Mouse (Mus musculus): ENCODE measurements around the gene 2700049A03Rik.

Gene 2700049A03Rik

DNA sequence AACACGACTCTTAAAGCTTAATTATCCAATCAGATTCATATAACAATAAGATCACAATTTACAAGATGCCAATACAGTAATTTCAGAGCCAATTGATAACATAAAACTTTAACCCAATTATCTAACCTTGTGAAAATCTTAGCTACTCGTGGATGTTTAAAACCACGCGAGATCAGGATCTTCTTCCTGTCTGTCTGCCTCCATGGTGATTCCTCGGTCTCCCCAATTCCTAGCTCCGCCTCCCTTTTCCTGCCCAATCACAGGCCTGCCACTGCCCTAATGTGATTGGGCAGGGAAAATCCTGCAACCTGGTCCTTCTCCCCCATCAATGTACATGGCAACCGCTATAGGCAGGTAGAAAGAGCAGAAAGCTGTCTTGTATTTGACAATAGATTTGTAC is 132.7 kb downstream of the 2700049A03Rik start:
- DNase-seq (ENCODE audit: low read depth, low spot score) = no peak

DNA sequence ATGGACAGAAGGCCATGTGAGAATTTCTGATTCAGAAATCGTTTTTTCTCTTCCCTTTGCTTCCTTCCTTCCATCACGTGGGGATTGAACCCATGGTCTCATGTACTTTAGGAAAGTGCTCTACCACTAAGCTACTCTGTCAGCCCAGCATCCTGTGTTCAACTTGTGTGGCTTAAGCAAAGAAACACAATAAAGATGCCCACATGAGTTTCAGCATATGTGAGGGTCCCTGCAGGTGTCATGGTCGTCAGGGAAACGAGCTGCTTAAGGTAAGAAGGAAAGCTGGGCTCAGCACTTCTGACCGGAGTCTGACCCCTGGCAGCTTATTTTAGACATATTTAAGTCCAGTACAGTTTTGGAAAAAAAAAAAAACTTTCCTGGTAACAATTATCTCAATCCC is 134.5 kb downstream of the 2700049A03Rik start:
- no peak for DNase-seq (ENCODE audit: low read depth, low spot score)

DNA sequence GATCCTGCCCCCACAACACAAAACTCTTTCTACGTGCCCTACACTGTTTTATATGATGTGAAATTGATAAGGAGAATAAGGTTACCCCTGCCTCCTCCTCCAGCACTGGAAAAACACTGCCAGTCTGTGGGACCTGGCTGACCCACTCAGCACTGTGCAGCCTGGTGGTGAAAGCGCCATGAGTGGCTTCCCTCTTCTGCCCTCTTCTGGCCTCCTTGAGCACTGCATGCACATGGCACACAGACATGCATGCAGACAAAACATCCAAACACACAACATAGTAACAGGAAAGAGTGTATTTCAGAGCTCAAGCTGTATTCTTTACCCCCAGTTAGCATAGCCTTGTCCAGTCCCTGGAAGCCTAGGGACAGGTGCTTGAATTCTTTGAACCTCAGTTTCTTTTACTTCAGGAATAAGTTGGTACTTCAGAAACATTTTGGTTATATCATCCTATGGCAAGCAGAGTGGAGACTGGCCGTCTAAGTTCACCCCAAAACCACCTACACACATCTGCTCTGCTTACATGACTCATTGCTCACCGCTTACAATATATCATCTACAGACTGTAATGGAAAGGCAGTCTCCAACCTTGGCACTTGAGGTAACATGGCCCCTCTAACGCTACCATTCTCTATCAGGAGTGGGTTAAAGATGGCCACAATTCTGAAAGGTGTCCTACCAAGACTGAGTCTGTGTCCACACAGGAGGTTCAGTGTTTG is 138.0 kb downstream of the 2700049A03Rik start:
- no peak for DNase-seq (ENCODE audit: low read depth, low spot score)

DNA sequence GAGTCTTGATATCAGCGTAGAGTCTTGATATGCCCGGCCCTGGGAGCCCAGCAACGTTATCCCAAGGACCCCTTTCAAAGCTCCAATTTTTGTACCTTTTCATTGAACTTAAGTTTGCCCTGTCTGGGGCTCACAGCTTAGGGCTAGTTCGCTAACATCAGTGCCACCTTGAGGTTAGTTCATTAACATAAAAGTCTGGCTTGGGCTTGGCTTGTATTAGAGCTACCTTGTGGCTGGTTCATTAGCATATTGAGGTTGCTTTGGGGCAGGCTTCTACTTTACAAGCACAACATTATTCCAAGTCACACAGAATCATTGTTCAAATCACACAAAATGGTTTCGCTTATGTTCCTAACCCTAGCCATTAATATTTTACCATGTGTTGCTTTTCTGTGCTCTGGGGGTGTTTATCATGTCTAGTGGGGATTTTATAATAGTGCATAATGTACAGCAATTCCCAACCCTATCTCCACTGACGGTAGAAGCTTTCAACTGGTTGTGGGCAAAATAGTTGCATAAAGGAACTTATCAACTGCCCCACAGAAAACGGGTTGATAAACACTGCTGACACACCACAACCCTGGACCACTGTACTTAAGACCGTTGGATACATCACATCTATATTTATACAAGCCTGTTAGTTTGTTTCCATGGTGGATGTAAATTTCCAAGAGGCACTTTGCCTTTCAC is 139.4 kb downstream of the 2700049A03Rik start:
- DNase-seq (ENCODE audit: low read depth, low spot score) = no peak

DNA sequence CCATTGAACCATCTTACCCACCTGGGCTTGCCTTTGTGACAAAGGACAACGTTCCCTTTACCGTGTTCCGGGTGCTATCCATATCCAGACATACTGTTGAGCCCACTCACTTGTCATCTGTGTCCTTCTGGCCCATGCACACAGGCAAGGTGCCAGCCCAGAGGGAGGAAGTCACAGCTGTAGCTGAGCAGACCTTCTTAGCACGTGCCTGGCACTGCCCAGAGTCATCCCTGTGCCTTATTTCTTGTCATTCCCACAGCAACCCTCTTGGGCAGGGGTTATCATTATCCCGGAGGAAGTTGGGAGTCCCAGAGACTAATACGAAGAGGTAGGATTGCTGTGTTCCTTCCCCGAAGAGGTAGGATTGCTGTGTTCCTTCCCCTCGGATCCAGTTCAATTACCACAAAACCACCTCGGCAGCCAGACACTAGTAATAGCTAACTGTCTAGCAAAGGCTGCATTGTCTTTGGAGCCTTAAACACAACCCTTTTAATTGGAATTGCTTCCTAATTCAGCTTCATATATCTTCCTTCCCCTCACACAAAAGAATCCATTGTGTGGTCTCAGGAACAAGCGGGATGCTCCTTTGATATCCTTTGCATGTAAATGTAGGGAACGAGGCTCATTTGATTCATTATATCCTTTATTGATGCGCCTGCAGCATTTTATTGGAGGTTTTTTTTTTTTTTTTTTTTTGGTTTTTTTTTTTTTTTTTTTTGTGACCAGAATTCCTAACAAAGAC is 143.0 kb downstream of the 2700049A03Rik start:
- no peak for DNase-seq (ENCODE audit: low read depth, low spot score)

DNA sequence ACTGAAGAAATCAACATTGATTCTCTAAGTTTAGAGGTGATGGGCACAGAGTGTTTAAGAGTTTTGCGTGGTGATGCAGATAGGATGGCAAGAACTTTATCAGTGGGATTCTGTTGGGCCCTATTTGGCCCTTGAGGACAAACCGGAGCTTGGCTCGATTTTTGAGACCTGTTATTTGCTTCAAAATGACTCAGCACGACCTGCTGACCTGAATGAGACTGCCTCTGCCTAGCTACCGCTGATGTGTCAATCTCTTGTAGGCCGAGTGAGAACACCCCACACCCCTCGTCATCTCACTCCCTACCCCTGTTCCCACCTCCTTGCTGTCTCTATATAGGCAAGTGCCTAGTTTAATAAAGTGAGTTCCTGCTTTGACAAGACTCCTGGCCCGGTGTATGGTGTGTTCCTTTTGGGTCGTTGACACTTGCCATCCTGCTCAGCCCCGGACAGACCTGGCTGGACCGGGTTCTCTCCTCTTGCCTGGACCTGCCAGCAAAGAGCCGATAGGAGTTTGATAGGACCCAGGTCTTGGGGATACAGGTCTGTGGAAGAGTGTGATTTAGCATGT is 144.6 kb downstream of the 2700049A03Rik start:
- DNase-seq (ENCODE audit: low read depth, low spot score) = no peak

DNA sequence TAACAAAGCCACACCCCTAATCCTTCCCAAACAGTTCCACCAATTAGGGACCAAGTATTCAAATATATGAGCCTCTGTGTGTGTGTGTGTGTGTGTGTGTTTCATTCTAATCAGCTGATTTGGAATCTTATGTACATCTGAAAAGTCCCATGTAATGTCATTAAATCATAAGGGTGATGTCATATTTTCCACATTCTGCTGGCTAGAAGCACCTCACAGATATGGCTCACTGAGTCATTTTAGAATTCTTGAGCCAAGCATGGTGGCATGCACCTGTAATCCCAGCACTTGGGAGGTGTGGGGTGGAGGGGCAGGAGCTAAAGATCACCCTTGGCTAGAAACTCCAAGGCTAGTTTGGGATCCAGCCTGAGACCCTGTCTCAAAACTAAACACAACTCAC is 148.8 kb downstream of the 2700049A03Rik start:
- DNase-seq (ENCODE audit: low read depth, low spot score) = no peak

DNA sequence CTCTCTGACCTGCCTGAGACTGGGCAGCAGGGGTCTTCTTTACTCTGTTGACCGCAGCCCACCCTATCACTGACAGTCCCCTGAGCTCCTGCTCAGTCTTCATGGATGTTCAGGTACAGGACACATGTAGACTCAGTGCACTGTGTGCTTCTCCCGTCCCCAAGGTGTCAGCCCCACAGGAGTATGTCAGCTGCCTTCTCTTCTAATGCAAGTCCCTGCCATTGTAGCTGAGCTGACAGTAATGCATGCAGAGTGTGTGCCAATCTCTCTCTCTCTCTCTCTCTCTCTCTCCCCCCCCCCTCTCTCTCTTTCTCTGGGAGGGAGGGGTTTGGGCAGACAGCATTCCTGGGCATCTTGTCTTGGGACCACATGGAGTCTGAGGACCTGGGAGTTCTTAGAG is 153.8 kb downstream of the 2700049A03Rik start:
- no peak for DNase-seq (ENCODE audit: low read depth, low spot score)
